Mouse (Mus musculus): ENCODE data around the gene Adcy2.

DNA sequence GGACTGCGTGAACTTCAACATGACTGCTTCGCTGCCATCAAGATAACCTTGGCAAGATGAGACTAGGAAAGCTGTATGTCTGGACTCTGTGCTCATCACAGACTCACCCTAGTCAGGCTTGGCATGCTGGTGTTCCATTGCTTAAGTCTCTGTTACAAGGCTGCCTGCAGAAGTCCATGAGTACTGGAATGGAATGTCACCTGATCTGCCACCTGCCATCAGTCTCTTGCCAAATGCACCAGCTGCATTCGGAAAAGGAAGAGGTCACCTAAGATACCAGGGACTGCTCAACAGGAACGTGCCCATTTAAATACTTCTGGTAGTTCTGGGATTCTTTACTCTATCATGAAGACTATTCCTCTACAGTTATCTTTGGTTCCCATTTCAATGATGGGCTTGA, 39.9 kb downstream of the Adcy2 start:
- no peak for TF ChIP-seq GATA1 (IDR thresholded peaks at IDR 0.05; ENCODE audit: borderline replicate concordance, low read length)
- no peak for TF ChIP-seq FLI1 (IDR thresholded peaks at IDR 0.05; ENCODE audit: low read length)

Data from megakaryocyte, embryonic 14.5 days (primary cell).